Comparison of ENCODE assay signal across 8 mouse cellular contexts in genomic region chr9:114390749-114391075, GRCm38 (mm10). TPM values are rescaled to one million over a fixed set of nuclear protein-coding genes. Genes with fewer than 3 reads are reported as not detected.
DNase-seq lines count a peak whose midpoint lies in the region; ATAC-seq and TF ChIP-seq lines count a peak whose summit lies in the region.

No protein-coding gene starts in this region.

- WGBS in spleen, adult 2 months, result 2% methylated on average over 10 of the region's 10 CpGs
- WGBS in forebrain, embryonic 12.5 days, result 5% methylated on average over 10 of the region's 10 CpGs
- 1% methylated on average over 10 of the region's 10 CpGs for WGBS in limb, embryonic 15.5 days
- 5% methylated on average over 10 of the region's 10 CpGs for WGBS in stomach, embryonic 15.5 days

- H3K27ac ChIP-seq in spleen, adult 2 months (ENCODE audit: insufficient read depth, low read length), result no peak overlapping the region
- H3K27ac ChIP-seq in forebrain, embryonic 12.5 days, result no peak overlapping the region
- H3K27ac ChIP-seq in limb, embryonic 15.5 days, result peak overlapping the region; percentile 96
- H3K27ac ChIP-seq in stomach, embryonic 15.5 days, result peak overlapping the region; percentile 90; the same call in 1 of the 2 replicates

- no peak for ATAC-seq in forebrain, embryonic 12.5 days (ENCODE audit: low FRiP score)
- no peak for ATAC-seq in limb, embryonic 15.5 days (ENCODE audit: insufficient number of reproducible peaks, low FRiP score, low TSS enrichment, low read depth)
- ATAC-seq in stomach, embryonic 15.5 days (ENCODE audit: insufficient read depth, low FRiP score, low read depth), result no peak

- no peak for TF ChIP-seq CTCF in spleen, adult 2 months (IDR thresholded peaks at IDR 0.05; ENCODE audit: extremely low read depth, insufficient read depth, insufficient read length, insufficient replicate concordance)

- H3K4me2 ChIP-seq in forebrain, embryonic 12.5 days, result peak overlapping the region; percentile 91
- peak overlapping the region; percentile 76 for H3K4me2 ChIP-seq in limb, embryonic 15.5 days
- H3K4me2 ChIP-seq in stomach, embryonic 15.5 days, result peak overlapping the region; percentile 74

- TF ChIP-seq POLR2A in spleen, adult 2 months (IDR thresholded peaks at IDR 0.05; ENCODE audit: low read depth, low read length), result no peak

- H3K4me1 ChIP-seq in spleen, adult 2 months (ENCODE audit: control insufficient read depth, insufficient read depth, insufficient read length), result no peaks in the 10 kb centered on the region
- peaks cover 6% of the 10 kb centered on the region for H3K4me1 ChIP-seq in forebrain, embryonic 12.5 days
- H3K4me1 ChIP-seq in limb, embryonic 15.5 days, result peaks cover 24% of the 10 kb centered on the region
- peaks cover 18% of the 10 kb centered on the region for H3K4me1 ChIP-seq in stomach, embryonic 15.5 days

- H3K27me3 ChIP-seq in spleen, adult 2 months (ENCODE audit: control insufficient read depth, insufficient read depth, low read length), result no peaks in the 10 kb centered on the region
- H3K27me3 ChIP-seq in forebrain, embryonic 12.5 days, result peaks cover 3% of the 10 kb centered on the region; the same call in 1 of the 2 replicates
- no peaks in the 10 kb centered on the region for H3K27me3 ChIP-seq in limb, embryonic 15.5 days
- H3K27me3 ChIP-seq in stomach, embryonic 15.5 days (replicated peaks), result no peaks in the 10 kb centered on the region

- no peaks in the 10 kb centered on the region for H3K9me3 ChIP-seq in forebrain, embryonic 12.5 days
- H3K9me3 ChIP-seq in limb, embryonic 15.5 days, result no peaks in the 10 kb centered on the region
- H3K9me3 ChIP-seq in stomach, embryonic 15.5 days, result no peaks in the 10 kb centered on the region

- no peak for DNase-seq in spleen, adult 2 months (ENCODE audit: low read depth in 1 of 2, low spot score in 2 of 2)
- no peak for DNase-seq in spleen, postnatal 4 days (ENCODE audit: low spot score in 2 of 2)
- no peak for DNase-seq in adrenal gland, postnatal 36 days
- no peak for DNase-seq in adrenal gland, adult 2 months
- no peak for DNase-seq in layer of hippocampus, adult 18-20 months (ENCODE audit: low spot score in 2 of 2)

- H3K9ac ChIP-seq in forebrain, embryonic 12.5 days, result peak overlapping the region; percentile 73
- H3K9ac ChIP-seq in limb, embryonic 15.5 days, result peak overlapping the region; percentile 87
- peak overlapping the region; percentile 73 for H3K9ac ChIP-seq in stomach, embryonic 15.5 days

- H3K4me3 ChIP-seq in spleen, adult 2 months (ENCODE audit: extremely low read depth, insufficient read depth, insufficient read length), result peak overlapping the region; percentile 87
- H3K4me3 ChIP-seq in forebrain, embryonic 12.5 days (replicated peaks), result peak overlapping the region; percentile 78
- H3K4me3 ChIP-seq in limb, embryonic 15.5 days, result peak overlapping the region; percentile 91
- peak overlapping the region; percentile 76 for H3K4me3 ChIP-seq in stomach, embryonic 15.5 days (replicated peaks)

- peaks cover 1% of the 10 kb centered on the region; the same call in 1 of the 2 replicates for H3K36me3 ChIP-seq in spleen, adult 2 months (ENCODE audit: control insufficient read depth, insufficient read depth, low read length)
- H3K36me3 ChIP-seq in forebrain, embryonic 12.5 days (replicated peaks), result no peaks in the 10 kb centered on the region
- peaks cover 12% of the 10 kb centered on the region for H3K36me3 ChIP-seq in limb, embryonic 15.5 days
- H3K36me3 ChIP-seq in stomach, embryonic 15.5 days, result no peaks in the 10 kb centered on the region

RNA-seq across cellular contexts. Expression of gene Crtap, which starts 0.2 kb away (rescaled TPM):
- polyA plus RNA-seq in spleen, adult 2 months (2012; rRNA removed), result 37.1 and 49.2 TPM in 2 replicates
- 28.3 and 36.8 TPM in 2 replicates for polyA plus RNA-seq in forebrain, embryonic 12.5 days (2016; fragmentation: Nextera tagmentation; extraction: Ambion mirVana)
- 232 and 254 TPM in 2 replicates for polyA plus RNA-seq in limb, embryonic 15.5 days (2015; fragmentation: Nextera tagmentation; extraction: Ambion mirVana)
- 124 and 147 TPM in 2 replicates for polyA plus RNA-seq in stomach, embryonic 15.5 days (2015; fragmentation: Nextera tagmentation; extraction: Ambion mirVana)
- 100 to 1,000 TPM; 111 to 112 TPM for total RNA-seq in adrenal gland, postnatal 36 days (2021)
- 100 to 1,000 TPM; 102 to 103 TPM for total RNA-seq in adrenal gland, adult 2 months (2021)
- polyA plus RNA-seq in adrenal gland, adult 2 months (2012; rRNA removed), result 405 and 495 TPM in 2 replicates
- 1 to 10 TPM; 6.8 to 7.8 TPM for total RNA-seq in layer of hippocampus, adult 18-20 months (2021)

RNA-seq across cellular contexts. Expression of gene Glb1, which starts 10.2 kb away (rescaled TPM):
- polyA plus RNA-seq in spleen, adult 2 months (2012; rRNA removed), result 21.8 and 23.9 TPM in 2 replicates
- 19.9 and 21.4 TPM in 2 replicates for polyA plus RNA-seq in forebrain, embryonic 12.5 days (2016; fragmentation: Nextera tagmentation; extraction: Ambion mirVana)
- polyA plus RNA-seq in limb, embryonic 15.5 days (2015; fragmentation: Nextera tagmentation; extraction: Ambion mirVana), result 37.7 and 44.8 TPM in 2 replicates
- polyA plus RNA-seq in stomach, embryonic 15.5 days (2015; fragmentation: Nextera tagmentation; extraction: Ambion mirVana), result 59.8 and 71.4 TPM in 2 replicates
- 10 to 100 TPM; 29.1 to 32.1 TPM for total RNA-seq in adrenal gland, postnatal 36 days (2021)
- 10 to 100 TPM; 30.9 to 34.1 TPM for total RNA-seq in adrenal gland, adult 2 months (2021)
- polyA plus RNA-seq in adrenal gland, adult 2 months (2012; rRNA removed), result 30.8 and 42.0 TPM in 2 replicates
- 10 to 100 TPM; 20.1 to 20.9 TPM for total RNA-seq in layer of hippocampus, adult 18-20 months (2021)

RNA-seq across cellular contexts. Expression of gene Tmppe, which starts 10.2 kb away (rescaled TPM):
- polyA plus RNA-seq in spleen, adult 2 months (2012; rRNA removed), result 10.2 and 11.2 TPM in 2 replicates
- 8.2 and 8.7 TPM in 2 replicates for polyA plus RNA-seq in forebrain, embryonic 12.5 days (2016; fragmentation: Nextera tagmentation; extraction: Ambion mirVana)
- polyA plus RNA-seq in limb, embryonic 15.5 days (2015; fragmentation: Nextera tagmentation; extraction: Ambion mirVana), result 9.8 and 10.5 TPM in 2 replicates
- 9.9 and 11.1 TPM in 2 replicates for polyA plus RNA-seq in stomach, embryonic 15.5 days (2015; fragmentation: Nextera tagmentation; extraction: Ambion mirVana)
- 1 to 10 TPM; 6.3 to 7.0 TPM for total RNA-seq in adrenal gland, postnatal 36 days (2021)
- total RNA-seq in adrenal gland, adult 2 months (2021), result 1 to 10 TPM; 5.3 to 7.7 TPM
- polyA plus RNA-seq in adrenal gland, adult 2 months (2012; rRNA removed), result 6.2 and 7.1 TPM in 2 replicates
- total RNA-seq in layer of hippocampus, adult 18-20 months (2021), result 10 to 100 TPM; 11.3 to 11.6 TPM

Comparison
In these comparisons a context has a peak if more than half of its experiments do, and no peak if none do; other contexts are left out.
1. H3K27ac ChIP-seq: peak in limb, embryonic 15.5 days (single experiment) and stomach, embryonic 15.5 days (single experiment); none in spleen, adult 2 months (single experiment) and forebrain, embryonic 12.5 days (single experiment).
2. Peak in every context shown above with its lines, with median percentiles within 50 percentile points of each other: H3K4me3 ChIP-seq, H3K4me2 ChIP-seq and H3K9ac ChIP-seq.